Mouse (Mus musculus): ENCODE measurements at regions not wholly inside any gene's neighbourhood (a gene's known extent, or its start where the extent isn't known, plus 50 kb on each side); places are given as distances from the start of the nearest gene placed in this dataset.

GRCm38 (mm10) chr8:34535434-34535833 is 423.9 kb upstream of the Gm10131 start:
- TF ChIP-seq HCFC1 (IDR thresholded peaks at IDR 0.05; ENCODE audit: borderline replicate concordance, insufficient read depth, low read length) (no peak), ZNF384 (IDR thresholded peaks at IDR 0.05; ENCODE audit: low read depth, low read length) (no peak), ZC3H11A (IDR thresholded peaks at IDR 0.05; ENCODE audit: borderline replicate concordance, low read depth, low read length) (no peak), MAFK (IDR thresholded peaks at IDR 0.05; ENCODE audit: insufficient read depth, low read depth, low read length) (no peak)

All from ES-E14 (cell line).